Mouse (Mus musculus) liver, embryonic 16.5 days (tissue): Measurements from ENCODE around the gene Zfp219. TPM values are rescaled to one million over a fixed set of nuclear protein-coding genes. Genes with fewer than 3 reads are reported as not detected.

Experiments
- ATAC-seq: fragments of 200-750 bp; cut with Nextera tagmentation; 2 replicates; pipeline ENCODE4 v1.8.0; 2017; ENCODE audit warnings: low read depth, mild to moderate bottlenecking, moderate number of reproducible peaks, moderate library complexity
- H3K27ac ChIP-seq: fragments of 300-500 bp; sonication (generic); 2 replicates; pipeline ENCODE4 v1.5.1; 2014; ENCODE audit warnings: mild to moderate bottlenecking, low read length
- H3K27me3 ChIP-seq: fragments of 300-500 bp; sonication (generic); 2 replicates; pipeline ENCODE4 v1.6.1; 2014; ENCODE audit warnings: low read depth, low read length, mixed read lengths; ENCODE audit not compliant: control insufficient read depth, insufficient read depth
- H3K36me3 ChIP-seq: fragments of 300-500 bp; sonication (generic); 2 replicates; pipeline ENCODE4 v1.6.1; 2014; ENCODE audit warnings: mild to moderate bottlenecking; ENCODE audit not compliant: control insufficient read depth, insufficient read depth
- H3K4me1 ChIP-seq: fragments of 300-500 bp; sonication (generic); 2 replicates; pipeline ENCODE4 v1.6.1; 2014; ENCODE audit warnings: low read depth, low read length, mixed read lengths; ENCODE audit not compliant: control insufficient read depth
- H3K4me2 ChIP-seq: fragments of 300-500 bp; sonication (generic); 2 replicates; pipeline ENCODE4 v1.6.1; 2014; ENCODE audit warnings: low read depth, low read length, mixed read lengths
- H3K4me3 ChIP-seq: fragments of 300-500 bp; sonication (generic); 2 replicates; pipeline ENCODE4 v1.5.1; 2014; ENCODE audit warnings: low read depth, mild to moderate bottlenecking, low read length
- H3K9ac ChIP-seq: fragments of 300-500 bp; sonication (generic); 2 replicates; pipeline ENCODE4 v1.6.1; 2014; ENCODE audit warnings: low read depth, low read length
- H3K9me3 ChIP-seq: fragments of 300-500 bp; sonication (generic); replicated peaks from 2 replicates; pipeline ENCODE4 v1.6.1; 2016; ENCODE audit warnings: low read length; ENCODE audit not compliant: control insufficient read depth
- WGBS: fragments of 180-500 bp; shearing (Covaris S2); extraction: QIAGEN DNeasy Blood & Tissue Kit; methylation state at CpG from one replicate; pipeline ENCODE4 v1.1.7; 2014; ENCODE audit not compliant: insufficient replicate concordance; 5-methylcytosine and 5-hydroxymethylcytosine counted together
- polyA plus RNA-seq: library from polyadenylated mRNA; unstranded; fragments of >200 nt; fragmentation: Nextera tagmentation; extraction: Ambion mirVana; gene quantifications from 2 replicates; pipeline ENCODE4 v1.2.1, GENCODE M21; 2015

The Zfp219 gene
- polyA plus RNA-seq, 1 experiment from 2014 or later, result 8.9 TPM

DNA sequence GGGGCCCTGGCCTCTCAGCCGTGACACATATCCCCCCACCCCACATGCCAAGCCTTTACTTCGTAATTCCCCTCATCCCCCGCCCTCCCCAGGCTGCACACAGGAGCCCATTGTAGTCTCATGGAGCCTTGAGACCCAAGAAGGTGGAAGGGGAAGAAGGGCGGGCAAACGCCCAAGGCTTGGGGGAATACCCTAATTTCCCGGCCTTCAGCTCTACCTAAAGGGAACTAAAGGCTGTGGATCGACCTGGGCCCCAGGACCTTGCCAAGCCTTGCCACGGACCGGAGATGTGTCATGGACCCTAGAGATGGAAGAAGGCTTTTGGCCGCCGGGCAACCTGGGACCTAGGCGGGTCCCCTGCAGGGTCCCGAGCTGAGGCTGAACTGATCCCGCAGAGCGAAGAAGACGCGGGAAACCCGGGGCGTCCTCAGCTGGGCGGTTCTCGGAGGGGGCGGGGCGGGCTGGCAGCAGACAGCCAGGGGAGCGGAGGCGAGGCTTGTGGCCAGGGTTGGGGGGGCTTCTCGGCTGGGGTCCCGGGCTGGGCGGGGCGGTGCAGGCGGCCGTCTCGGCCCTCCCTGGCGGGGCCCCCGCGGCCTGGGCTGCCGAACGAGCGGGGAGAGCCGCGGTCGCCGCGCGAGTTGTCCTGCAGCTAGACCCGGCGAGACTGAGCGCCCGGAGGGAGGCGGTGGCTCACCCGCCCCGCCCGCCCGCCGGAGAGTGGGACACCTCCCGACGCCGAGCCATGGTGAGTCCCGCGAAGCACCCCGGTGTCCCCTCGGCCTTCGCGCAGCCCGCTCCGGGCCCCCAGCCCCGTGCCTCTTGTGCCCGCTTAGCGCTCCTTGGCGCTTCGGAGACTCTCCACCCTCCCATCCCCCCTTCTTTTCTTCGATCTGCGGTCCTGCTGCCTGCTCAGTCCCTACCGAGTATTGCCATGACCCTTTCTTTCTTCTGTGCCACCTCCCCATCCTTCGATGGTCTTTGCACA, 36.0 kb downstream of the Zfp219 start, which contains the start of gene Arhgef40:
TSS of gene Arhgef40 (plus strand) at position 473 of the 985 bp plus-strand sequence.
- under 1% methylated on average over 61 of the region's 74 CpGs for WGBS
- Histone ChIP-seq H3K9ac (peak within 1 kb of the TSS; percentile 74), H3K4me3 (peak within 1 kb of the TSS; percentile 71), H3K27ac (peak within 1 kb of the TSS; percentile 75), H3K27me3 (no peaks in the 10 kb centered on the region), H3K4me2 (peak within 1 kb of the TSS; percentile 98), H3K4me1 (peaks cover 36% of the 10 kb centered on the region), H3K36me3 (no peaks in the 10 kb centered on the region), H3K9me3 (no peaks in the 10 kb centered on the region)
- peak; percentile 58 for ATAC-seq

DNA sequence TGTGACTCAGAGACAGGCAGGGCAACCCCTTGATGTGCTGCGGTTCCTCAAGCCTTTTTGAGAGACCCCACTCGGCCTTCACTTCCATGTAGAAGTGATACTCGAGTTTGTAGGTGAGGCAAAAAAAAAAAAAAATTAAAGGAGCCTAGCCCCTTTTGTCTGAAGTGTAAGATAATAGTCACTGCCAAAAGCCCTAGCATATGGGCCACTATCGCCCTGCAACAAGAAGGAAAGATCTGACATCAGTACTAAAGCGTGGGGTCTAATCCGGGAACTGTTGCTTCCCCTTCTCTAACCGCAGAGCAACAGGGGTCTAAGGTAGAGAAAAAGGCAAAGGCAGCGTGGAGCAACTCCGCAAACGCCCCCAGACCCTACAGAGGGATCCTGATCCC, 36.7 kb downstream of the Zfp219 start:
- peak overlapping the region; percentile 74 for H3K9ac ChIP-seq
- no peaks in the 10 kb centered on the region for H3K27me3 ChIP-seq

DNA sequence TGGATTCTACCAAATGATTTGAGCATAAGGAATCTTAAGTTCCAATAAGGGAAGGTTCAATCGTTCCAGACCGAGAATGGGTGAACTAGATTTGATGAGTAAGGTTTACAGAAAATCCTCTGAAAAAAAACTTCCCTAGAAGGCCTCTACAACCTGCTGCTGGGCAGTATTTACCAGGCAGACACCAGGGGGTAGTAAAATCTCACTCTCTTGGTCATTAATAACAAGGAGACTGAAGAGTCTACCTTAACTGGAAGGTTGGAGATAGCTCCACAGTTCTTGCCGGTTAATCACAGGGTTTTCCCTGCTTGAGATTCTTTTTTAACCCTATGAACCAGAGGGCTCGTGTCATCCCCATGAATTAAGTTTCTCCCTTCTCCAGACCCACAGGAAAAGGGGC, 37.3 kb downstream of the Zfp219 start:
- H3K4me2 ChIP-seq, result no peak overlapping the region
- H3K27me3 ChIP-seq, result no peaks in the 10 kb centered on the region
- no peak overlapping the region for H3K27ac ChIP-seq
- H3K9me3 ChIP-seq, result no peaks in the 10 kb centered on the region
- H3K4me3 ChIP-seq, result no peak overlapping the region
- H3K9ac ChIP-seq, result no peak overlapping the region
- H3K4me1 ChIP-seq, result peaks cover 36% of the 10 kb centered on the region
- WGBS, result 61% methylated on average over 4 of the region's 4 CpGs
- ATAC-seq, result no peak
- H3K36me3 ChIP-seq, result no peaks in the 10 kb centered on the region

More for the DNA sequence above, 36.7 kb downstream of the Zfp219 start:
- no peak overlapping the region for H3K27ac ChIP-seq
- 14% methylated on average over 10 of the region's 10 CpGs for WGBS
- H3K36me3 ChIP-seq, result no peaks in the 10 kb centered on the region
- H3K4me2 ChIP-seq, result peak overlapping the region; percentile 98
- no peak for ATAC-seq
- H3K4me3 ChIP-seq, result peak overlapping the region; percentile 71; the same call in 1 of the 2 replicates
- peaks cover 36% of the 10 kb centered on the region for H3K4me1 ChIP-seq
- no peaks in the 10 kb centered on the region for H3K9me3 ChIP-seq

DNA sequence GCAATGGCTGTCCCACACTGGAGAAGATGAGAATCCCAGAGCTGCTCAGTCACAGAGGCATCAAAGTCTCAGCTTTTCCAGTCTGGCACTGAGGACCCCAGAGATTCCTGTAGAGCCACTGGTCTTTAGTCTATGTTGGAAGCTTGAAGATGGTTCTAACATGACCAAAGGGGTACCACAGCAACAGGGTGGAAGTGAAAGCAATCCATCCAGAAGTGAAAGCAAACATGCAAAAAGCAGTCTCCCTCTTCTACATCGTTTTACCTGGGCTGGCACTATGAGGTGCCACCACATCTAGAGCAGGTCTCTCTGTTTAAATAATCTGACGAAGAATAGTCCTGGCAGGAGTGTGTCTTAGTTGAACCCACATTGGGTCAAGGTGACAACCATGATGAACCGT, 41.3 kb downstream of the Zfp219 start:
- Histone ChIP-seq H3K4me2 (no peak overlapping the region), H3K9ac (no peak overlapping the region), H3K36me3 (no peaks in the 10 kb centered on the region), H3K4me3 (no peak overlapping the region), H3K27ac (no peak overlapping the region), H3K9me3 (no peaks in the 10 kb centered on the region), H3K27me3 (no peaks in the 10 kb centered on the region), H3K4me1 (peaks cover 4% of the 10 kb centered on the region)
- no peak for ATAC-seq
- WGBS, result 43% methylated on average over 3 of the region's 3 CpGs

DNA sequence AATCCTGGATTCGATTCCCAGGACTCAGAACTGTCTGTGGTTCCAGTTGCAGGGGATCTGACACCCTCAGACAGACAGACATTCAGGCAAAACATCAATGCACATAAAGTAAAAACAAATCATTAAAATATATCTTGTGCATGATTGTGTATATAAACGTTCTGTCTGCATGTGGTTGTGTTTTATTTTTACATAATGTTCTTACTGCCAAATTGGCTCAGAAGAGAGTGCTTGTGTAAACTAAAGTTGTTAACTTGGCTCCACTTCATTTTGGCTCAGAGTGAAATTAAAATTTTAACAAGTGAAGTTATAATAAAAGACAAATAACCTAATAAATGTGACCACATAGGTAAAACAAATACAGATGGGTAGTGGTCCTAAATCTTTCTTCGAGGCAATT, 53.1 kb downstream of the Zfp219 start:
- Histone ChIP-seq H3K36me3 (no peaks in the 10 kb centered on the region), H3K9me3 (no peaks in the 10 kb centered on the region), H3K27ac (no peak overlapping the region), H3K4me1 (no peaks in the 10 kb centered on the region), H3K4me3 (no peak overlapping the region), H3K9ac (no peak overlapping the region), H3K4me2 (no peak overlapping the region), H3K27me3 (no peaks in the 10 kb centered on the region)
- ATAC-seq, result no peak
- WGBS, result 72% methylated on average over 3 of the region's 3 CpGs

DNA sequence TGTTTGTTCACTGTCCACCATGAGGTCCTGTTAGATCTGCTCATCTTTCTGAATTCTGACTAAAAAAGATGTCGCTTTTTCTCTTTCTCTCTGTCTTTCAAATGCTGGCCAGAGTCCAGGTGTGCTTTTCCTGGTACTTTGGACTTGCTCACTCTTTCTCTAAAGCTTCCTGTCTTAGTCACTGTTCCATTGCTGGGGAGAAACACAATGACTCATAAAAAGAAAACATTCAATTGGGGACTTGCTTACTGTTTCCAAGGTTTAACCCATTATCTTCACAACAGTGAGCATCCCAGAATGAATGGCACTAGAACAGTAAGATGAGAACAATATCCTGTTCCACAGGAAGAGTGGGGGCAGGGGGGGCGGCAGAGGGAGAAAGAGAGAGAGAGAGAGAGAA, 60.2 kb downstream of the Zfp219 start:
- Histone ChIP-seq H3K4me2 (no peak overlapping the region), H3K4me3 (no peak overlapping the region), H3K27ac (no peak overlapping the region), H3K27me3 (no peaks in the 10 kb centered on the region), H3K9me3 (no peaks in the 10 kb centered on the region), H3K36me3 (no peaks in the 10 kb centered on the region), H3K4me1 (no peaks in the 10 kb centered on the region), H3K9ac (no peak overlapping the region)
- WGBS, result 60% methylated on average over 2 of the region's 2 CpGs
- ATAC-seq, result no peak

Other genes starting within 250 kb of the Zfp219 start
- not detected in 2 replicates for gene Ang4, start 247.1 kb downstream of the Zfp219 start, polyA plus RNA-seq
- not detected in 2 replicates for gene AY358078, start 220.7 kb downstream of the Zfp219 start, polyA plus RNA-seq
- 13.2 and 14.6 TPM in 2 replicates for gene Ear6, start 167.0 kb downstream of the Zfp219 start, polyA plus RNA-seq
- 10.8 and 12.9 TPM in 2 replicates for gene Mettl17, start 135.9 kb downstream of the Zfp219 start, polyA plus RNA-seq
- gene Slc39a2, start 127.8 kb downstream of the Zfp219 start, polyA plus RNA-seq, result 0.06 and 0.09 TPM in 2 replicates
- 51.8 and 66.4 TPM in 2 replicates for gene Ndrg2, start 106.6 kb downstream of the Zfp219 start, polyA plus RNA-seq
- not detected in 2 replicates for gene Tppp2, start 102.3 kb downstream of the Zfp219 start, polyA plus RNA-seq
- not detected in 2 replicates for gene Rnase13, start 98.0 kb downstream of the Zfp219 start, polyA plus RNA-seq
- 12.5 and 14.6 TPM in 2 replicates for gene Arhgef40, start 36.0 kb downstream of the Zfp219 start, polyA plus RNA-seq
- 0.15 and 0.28 TPM in 2 replicates for gene Tmem253, start 5.1 kb downstream of the Zfp219 start, polyA plus RNA-seq
- gene Olfr221, start 21.7 kb upstream of the Zfp219 start, polyA plus RNA-seq, result not detected in 2 replicates
- 202 and 237 TPM in 2 replicates for gene Hnrnpc, start 83.3 kb upstream of the Zfp219 start, polyA plus RNA-seq
- 34.5 and 35.9 TPM in 2 replicates for gene Rpgrip1, start 90.0 kb upstream of the Zfp219 start, polyA plus RNA-seq
- 26.2 and 28.5 TPM in 2 replicates for gene Supt16, start 176.7 kb upstream of the Zfp219 start, polyA plus RNA-seq
- 11.6 and 12.6 TPM in 2 replicates for gene Chd8, start 237.0 kb upstream of the Zfp219 start, polyA plus RNA-seq